Mouse (Mus musculus) neural tube, embryonic 14.5 days (tissue): ENCODE results near the gene Zfp354b. TPM values are rescaled to one million over a fixed set of nuclear protein-coding genes. Genes with fewer than 3 reads are reported as not detected.

Source experiments
- ATAC-seq: fragments of 200-750 bp; cut with Nextera tagmentation; 2 replicates; pipeline ENCODE4 v1.8.0; 2017; ENCODE audit warnings: low read depth, mild to moderate bottlenecking, moderate TSS enrichment, moderate library complexity
- H3K27ac ChIP-seq: fragments of 300-500 bp; sonication (generic); 2 replicates; pipeline ENCODE4 v1.5.1; 2014; ENCODE audit warnings: low read depth, mild to moderate bottlenecking, control low read depth, low read length, moderate library complexity, mixed read lengths
- H3K27me3 ChIP-seq: fragments of 300-500 bp; sonication (generic); 2 replicates; pipeline ENCODE4 v1.6.1; 2014; ENCODE audit warnings: low read length; ENCODE audit not compliant: control insufficient read depth, insufficient read depth
- H3K36me3 ChIP-seq: fragments of 300-500 bp; sonication (generic); 2 replicates; pipeline ENCODE4 v1.6.1; 2014; ENCODE audit warnings: low read length, mixed read lengths; ENCODE audit not compliant: control insufficient read depth, insufficient read depth
- H3K4me1 ChIP-seq: fragments of 300-500 bp; sonication (generic); 2 replicates; pipeline ENCODE4 v1.6.1; 2014; ENCODE audit warnings: low read length; ENCODE audit not compliant: control insufficient read depth, insufficient read depth
- H3K4me2 ChIP-seq: fragments of 300-500 bp; sonication (generic); 2 replicates; pipeline ENCODE4 v1.6.1; 2014; ENCODE audit warnings: mild to moderate bottlenecking, low read depth, low read length, control low read depth
- H3K4me3 ChIP-seq: fragments of 300-500 bp; sonication (generic); 2 replicates; pipeline ENCODE4 v1.5.1; 2014; ENCODE audit warnings: low read depth, low read length, control low read depth, mixed read lengths
- H3K9ac ChIP-seq: fragments of 300-500 bp; sonication (generic); replicated peaks from 2 replicates; pipeline ENCODE4 v1.6.1; 2014; ENCODE audit warnings: low read depth, mild to moderate bottlenecking, control low read depth, low read length, mixed read lengths
- H3K9me3 ChIP-seq: fragments of 300-500 bp; sonication (generic); 2 replicates; pipeline ENCODE4 v1.6.1; 2016; ENCODE audit warnings: low read length; ENCODE audit not compliant: control insufficient read depth
- WGBS: fragments of 180-500 bp; shearing (Covaris S2); extraction: QIAGEN DNeasy Blood & Tissue Kit; methylation state at CpG from one replicate; pipeline ENCODE4 v1.1.7; 2014; 5-methylcytosine and 5-hydroxymethylcytosine counted together
- polyA plus RNA-seq: library from polyadenylated mRNA; unstranded; fragments of >200 nt; fragmentation: Nextera tagmentation; extraction: Ambion mirVana; gene quantifications from 2 replicates; pipeline ENCODE4 v1.2.1, GENCODE M21; 2014

Zfp354b gene
- polyA plus RNA-seq, 1 experiment from 2014 or later, result 5.0 TPM

DNA sequence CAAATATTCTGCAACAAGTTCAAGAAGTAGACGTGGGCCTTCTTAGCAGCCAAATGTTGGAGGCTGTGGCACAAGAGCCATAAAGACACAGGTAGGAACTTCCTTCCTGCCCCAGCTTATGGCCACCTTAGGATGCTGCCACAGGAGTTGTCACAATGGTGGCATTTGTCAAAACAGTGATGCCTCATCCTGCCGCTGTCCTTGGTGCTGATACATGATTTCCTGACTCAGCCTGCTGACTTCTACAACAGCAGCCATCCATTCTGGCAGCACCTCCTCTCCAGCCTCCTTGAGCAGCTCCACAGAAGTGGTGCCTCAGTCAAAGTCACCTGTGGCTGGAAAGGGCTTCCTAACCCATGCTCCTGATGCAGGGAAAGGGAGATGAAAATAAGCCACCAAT lies 39.0 kb downstream of the Zfp354b start:
- Histone ChIP-seq H3K4me2 (no peak overlapping the region), H3K36me3 (no peaks in the 10 kb centered on the region), H3K27ac (no peak overlapping the region), H3K4me3 (no peak overlapping the region), H3K4me1 (no peaks in the 10 kb centered on the region), H3K9me3 (peaks cover 5% of the 10 kb centered on the region), H3K9ac (no peak overlapping the region), H3K27me3 (no peaks in the 10 kb centered on the region)
- 51% methylated on average over 2 of the region's 2 CpGs for WGBS
- no peak for ATAC-seq

DNA sequence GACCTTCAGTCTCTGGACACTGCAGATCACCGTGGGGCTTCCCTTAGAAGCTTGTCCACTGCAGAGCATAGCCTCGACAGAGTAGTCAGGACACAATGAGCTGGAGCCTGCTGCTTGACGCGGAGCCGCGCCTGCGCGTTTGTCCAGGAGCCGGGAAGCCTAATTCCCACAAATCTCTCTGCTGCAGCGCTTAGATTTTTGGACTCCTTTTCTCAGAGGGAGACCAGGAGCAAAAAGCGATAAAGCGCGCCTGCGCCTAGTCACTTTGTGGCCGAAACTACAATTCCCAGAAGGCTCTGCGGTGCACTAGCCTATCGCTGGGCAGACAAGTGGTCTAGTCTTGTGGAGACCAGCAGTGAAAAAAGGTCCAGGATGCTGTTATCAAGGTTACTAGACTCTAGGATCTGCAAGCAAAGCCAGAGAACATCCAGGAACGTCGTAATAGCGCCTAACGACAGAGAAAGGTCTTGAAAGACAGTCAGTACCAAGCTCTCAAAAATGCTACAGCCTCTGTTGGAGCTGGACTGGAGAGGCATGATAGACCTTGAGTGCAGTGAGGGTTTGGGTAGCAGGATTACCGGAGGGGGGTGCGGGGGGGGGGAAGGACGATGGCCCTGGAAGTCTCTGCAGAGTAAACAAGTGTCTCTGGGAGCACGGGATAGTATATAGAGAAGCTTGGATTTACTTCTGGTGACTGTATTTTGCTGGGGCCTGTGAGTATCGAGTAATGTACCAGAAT lies 43.9 kb downstream of the Zfp354b start, which contains the start of gene Zfp454:
Gene Zfp454, minus strand, starts transcription at position 262 of the 739 bp plus-strand sequence.
- Histone ChIP-seq H3K9me3 (peaks cover 4% of the 10 kb centered on the region; the same call in 1 of the 2 replicates), H3K4me1 (peaks cover 7% of the 10 kb centered on the region; the same call in 1 of the 2 replicates), H3K4me2 (peak within 1 kb of the TSS; percentile 74), H3K9ac (peak within 1 kb of the TSS; percentile 60), H3K4me3 (peak within 1 kb of the TSS; percentile 48), H3K27ac (peak within 1 kb of the TSS; percentile 76), H3K36me3 (peaks cover 9% of the 10 kb centered on the region; the same call in 1 of the 2 replicates), H3K27me3 (no peaks in the 10 kb centered on the region)
- peak; percentile 96 for ATAC-seq
- WGBS, result 6% methylated on average over 26 of the region's 26 CpGs

DNA sequence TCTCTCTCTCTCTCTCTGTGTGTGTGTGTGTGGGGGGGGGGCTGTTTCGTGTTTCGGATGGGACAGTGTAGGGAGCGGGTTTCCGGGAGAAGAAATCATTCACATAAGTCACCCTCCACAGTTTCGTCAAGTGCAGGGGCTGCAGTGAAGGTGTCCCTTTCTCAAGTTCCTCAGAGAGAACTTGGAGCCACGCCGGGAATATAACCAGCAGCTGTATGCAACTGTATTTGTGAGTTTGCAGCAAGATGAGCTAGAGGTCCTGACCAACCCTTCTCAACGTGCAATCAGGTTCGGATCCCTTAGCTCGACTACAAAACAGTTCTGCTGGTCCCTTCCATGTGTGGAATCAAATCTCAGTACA lies 44.5 kb downstream of the Zfp354b start:
- ATAC-seq, result peak; percentile 9
- WGBS, result 29% methylated on average over 10 of the region's 10 CpGs
- Histone ChIP-seq H3K36me3 (peaks cover 13% of the 10 kb centered on the region; the same call in 1 of the 2 replicates), H3K4me2 (peak overlapping the region; percentile 74), H3K27ac (peak overlapping the region; percentile 76), H3K9me3 (peaks cover 4% of the 10 kb centered on the region; the same call in 1 of the 2 replicates), H3K4me1 (peaks cover 7% of the 10 kb centered on the region; the same call in 1 of the 2 replicates), H3K4me3 (peak overlapping the region; percentile 48), H3K9ac (peak overlapping the region; percentile 60), H3K27me3 (no peaks in the 10 kb centered on the region)

DNA sequence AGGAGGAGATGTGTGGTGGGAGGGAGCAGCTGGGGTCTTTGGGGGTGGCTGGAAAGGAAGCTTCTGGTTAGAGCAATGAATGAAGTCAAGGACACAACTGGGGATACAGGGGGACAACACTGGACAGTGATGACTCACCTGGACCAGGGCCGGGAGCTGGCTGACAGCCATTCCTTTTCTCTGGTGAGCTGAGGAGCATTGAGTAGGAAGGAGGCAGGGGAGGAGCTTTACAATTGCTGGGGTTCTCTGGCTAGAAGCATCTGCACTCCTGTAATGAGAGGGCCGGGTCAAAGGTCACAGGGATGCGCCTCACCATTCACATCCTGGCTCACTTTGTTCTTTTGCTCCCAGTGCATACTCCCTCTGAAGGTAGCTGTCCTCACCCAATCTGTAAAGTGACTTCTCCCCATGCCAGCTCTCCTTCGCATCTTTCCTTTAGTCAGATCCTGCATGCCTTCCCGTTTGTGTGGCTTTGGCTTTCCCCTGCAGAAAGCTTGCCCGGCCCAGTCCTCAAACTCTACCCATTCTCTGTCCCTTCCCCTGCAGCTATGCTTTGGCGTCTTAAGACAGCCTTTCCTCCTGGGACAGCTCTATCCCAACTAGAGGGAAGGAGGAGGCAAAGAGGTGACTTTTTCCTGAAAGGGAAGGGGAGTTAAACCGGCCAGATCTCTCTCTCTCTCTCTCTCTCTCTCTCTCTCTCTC lies 45.1 kb downstream of the Zfp354b start:
- 48% methylated on average over 8 of the region's 8 CpGs for WGBS
- peaks cover 16% of the 10 kb centered on the region; the same call in 1 of the 2 replicates for H3K36me3 ChIP-seq
- H3K9me3 ChIP-seq, result peaks cover 4% of the 10 kb centered on the region; the same call in 1 of the 2 replicates
- no peaks in the 10 kb centered on the region for H3K27me3 ChIP-seq
- peaks cover 7% of the 10 kb centered on the region; the same call in 1 of the 2 replicates for H3K4me1 ChIP-seq
- H3K4me2 ChIP-seq, result peak overlapping the region; percentile 74
- H3K27ac ChIP-seq, result no peak overlapping the region
- no peak for ATAC-seq
- peak overlapping the region; percentile 60; the same call in 1 of the 2 replicates for H3K9ac ChIP-seq
- H3K4me3 ChIP-seq, result peak overlapping the region; percentile 48

DNA sequence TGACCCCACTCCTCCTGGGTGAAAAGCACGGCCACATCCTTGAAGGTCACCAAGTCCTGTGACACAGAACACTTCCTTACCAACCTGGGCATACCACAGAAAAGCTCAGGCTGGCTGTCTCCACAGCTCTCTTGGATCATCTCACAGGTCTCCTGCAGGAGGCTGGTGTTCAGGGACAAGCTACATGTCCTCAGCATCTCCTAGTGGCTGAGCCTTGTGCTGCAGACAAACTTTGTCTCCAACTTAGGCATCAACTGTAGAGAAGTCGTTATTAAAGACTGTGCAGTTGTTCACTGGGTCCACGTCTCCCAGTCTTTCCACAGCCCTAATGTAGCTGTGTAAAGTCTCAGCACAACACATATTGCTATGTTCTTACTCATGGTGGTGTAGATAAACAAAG lies 47.7 kb downstream of the Zfp354b start:
- no peak for ATAC-seq
- Histone ChIP-seq H3K4me1 (peaks cover 7% of the 10 kb centered on the region; the same call in 1 of the 2 replicates), H3K36me3 (peaks cover 20% of the 10 kb centered on the region; the same call in 1 of the 2 replicates), H3K4me3 (no peak overlapping the region), H3K9ac (no peak overlapping the region), H3K27ac (no peak overlapping the region), H3K9me3 (no peaks in the 10 kb centered on the region), H3K4me2 (no peak overlapping the region), H3K27me3 (no peaks in the 10 kb centered on the region)
- WGBS, result 90% methylated on average over 3 of the region's 3 CpGs

DNA sequence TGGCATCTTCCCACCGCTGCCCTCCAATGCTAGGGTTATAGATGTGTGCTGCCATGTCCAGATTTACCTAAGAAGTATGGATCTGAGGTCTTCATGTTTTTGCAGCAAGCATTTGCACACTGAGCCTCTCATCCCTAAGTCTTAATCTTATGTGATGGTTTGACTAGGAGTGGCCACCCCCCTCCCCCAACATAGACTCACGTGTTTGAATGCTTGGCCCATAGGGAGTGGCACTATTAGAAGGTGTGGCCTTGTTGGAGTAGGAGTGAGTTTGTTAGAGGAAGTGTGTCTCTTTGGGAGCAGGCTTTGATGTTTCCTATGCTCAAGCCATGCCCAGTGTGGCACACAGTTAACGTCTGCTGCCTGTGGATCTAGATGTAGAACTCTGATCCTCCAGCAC lies 52.8 kb downstream of the Zfp354b start:
- peaks cover 46% of the 10 kb centered on the region for H3K36me3 ChIP-seq
- peaks cover 3% of the 10 kb centered on the region for H3K9me3 ChIP-seq
- no peak overlapping the region for H3K9ac ChIP-seq
- no peak overlapping the region for H3K27ac ChIP-seq
- no peaks in the 10 kb centered on the region for H3K4me1 ChIP-seq
- H3K27me3 ChIP-seq, result no peaks in the 10 kb centered on the region
- no peak overlapping the region for H3K4me3 ChIP-seq
- ATAC-seq, result no peak
- WGBS, result 93% methylated on average over 3 of the region's 3 CpGs
- H3K4me2 ChIP-seq, result no peak overlapping the region

Other genes starting within 250 kb of the Zfp354b start
- gene Zfp354c, start 103.9 kb downstream of the Zfp354b start, polyA plus RNA-seq, result 72.1 and 81.7 TPM in 2 replicates
- gene Zfp879, start 90.1 kb downstream of the Zfp354b start, polyA plus RNA-seq, result 1.4 and 2.3 TPM in 2 replicates
- gene Grm6, start 80.9 kb downstream of the Zfp354b start, polyA plus RNA-seq, result not detected in 2 replicates
- 10.8 and 13.8 TPM in 2 replicates for gene Zfp454, start 44.0 kb downstream of the Zfp354b start, polyA plus RNA-seq
- 48.0 and 55.8 TPM in 2 replicates for gene Zfp2, start 15.5 kb downstream of the Zfp354b start, polyA plus RNA-seq
- gene 4933414I15Rik, start 12.1 kb upstream of the Zfp354b start, polyA plus RNA-seq, result not detected in 2 replicates
- not detected in 2 replicates for gene Prop1, start 22.1 kb upstream of the Zfp354b start, polyA plus RNA-seq
- not detected in 2 replicates for gene Olfr1378, start 34.9 kb upstream of the Zfp354b start, polyA plus RNA-seq
- not detected in 2 replicates for gene Olfr1377, start 50.3 kb upstream of the Zfp354b start, polyA plus RNA-seq
- not detected in 2 replicates for gene Olfr51, start 72.0 kb upstream of the Zfp354b start, polyA plus RNA-seq
- not detected in 2 replicates for gene Olfr54, start 82.6 kb upstream of the Zfp354b start, polyA plus RNA-seq
- gene Olfr1375, start 116.5 kb upstream of the Zfp354b start, polyA plus RNA-seq, result not detected in 2 replicates
- 13.9 and 16.0 TPM in 2 replicates for gene Zfp354a, start 127.6 kb upstream of the Zfp354b start, polyA plus RNA-seq